9 mouse cellular contexts compared by ENCODE assay signal in the genomic region with DNA sequence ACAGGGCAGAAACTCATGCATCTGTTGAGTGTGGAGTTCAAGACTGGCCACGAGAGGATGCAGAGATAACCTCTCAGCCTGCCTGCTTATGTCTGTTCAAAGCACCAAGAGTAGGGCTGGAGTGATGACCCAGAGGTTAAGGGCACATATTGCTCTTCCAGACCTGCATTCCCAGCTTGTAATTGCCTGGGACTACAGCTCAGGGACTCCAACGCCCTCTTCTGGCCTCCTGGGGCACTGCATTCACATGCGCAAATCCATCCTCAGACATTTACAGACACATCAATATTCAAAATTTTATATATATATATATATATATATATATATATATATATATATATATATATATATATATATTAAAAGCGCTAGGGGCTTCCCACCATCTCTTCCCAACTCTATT.
A peak's percentile ranks its signal among the peaks of the same experiment; 100 is the strongest.
DNase-seq lines count a peak whose midpoint lies in the region; ATAC-seq and TF ChIP-seq lines count a peak whose summit lies in the region.
"Had no signal": no experiment of that assay in that cellular context is flagged by ENCODE, and none has a peak within 500 bp of the region (broad histone marks: within the 10 kb centered on the region; RNA-seq: fewer than 3 reads in every experiment).

No protein-coding gene starts in this region.

- intact Hi-C loops in heart, adult 2 months (cut with DNase I) = no loop called here
- intact Hi-C loops in heart, postnatal 36 days (cut with DNase I) = loop anchor here (1.0 kb wide), 1 partner anchor 115 kb away; no protein-coding TSS in a partner anchor

- H3K4me1 ChIP-seq in heart, adult 2 months (ENCODE audit: control insufficient read depth, insufficient read depth, low read length) = no peaks in the 10 kb centered on the region
- peaks cover 4% of the 10 kb centered on the region; the same call in 1 of the 2 replicates for H3K4me1 ChIP-seq in lung, adult 2 months (ENCODE audit: control insufficient read depth, insufficient read depth, low read length)
- peaks cover 93% of the 10 kb centered on the region for H3K4me1 ChIP-seq in hindbrain, embryonic 14.5 days (replicated peaks; ENCODE audit: control insufficient read depth, insufficient read depth, low read length)
- peaks cover 85% of the 10 kb centered on the region for H3K4me1 ChIP-seq in olfactory bulb, adult 2 months (ENCODE audit: control insufficient read depth, insufficient read depth, low read length)

- WGBS in heart, adult 2 months = 50% methylated on average over 4 of the region's 4 CpGs
- WGBS in lung, adult 2 months = 50% methylated on average over 4 of the region's 4 CpGs
- WGBS in hindbrain, embryonic 14.5 days = 61% methylated on average over 4 of the region's 4 CpGs
- WGBS in olfactory bulb, adult 2 months = 57% methylated on average over 4 of the region's 4 CpGs

- TF ChIP-seq POLR2A in heart, adult 2 months (IDR thresholded peaks at IDR 0.05; ENCODE audit: insufficient read depth, low read depth, low read length) = no peak
- no peak for TF ChIP-seq POLR2A in lung, adult 2 months (IDR thresholded peaks at IDR 0.05; ENCODE audit: borderline replicate concordance, extremely low read depth, low read depth, low read length)
- no peak for TF ChIP-seq POLR2A in olfactory bulb, adult 2 months (IDR thresholded peaks at IDR 0.05; ENCODE audit: insufficient read depth, low read depth, low read length)

- peaks cover 2% of the 10 kb centered on the region; the same call in 1 of the 2 replicates for H3K27me3 ChIP-seq in heart, adult 2 months (ENCODE audit: control insufficient read depth, insufficient read depth, low read length)
- H3K27me3 ChIP-seq in hindbrain, embryonic 14.5 days (ENCODE audit: control insufficient read depth, insufficient read depth, low read length) = peaks cover 11% of the 10 kb centered on the region; the same call in 1 of the 2 replicates

- peak overlapping the region; percentile 16; the same call in 1 of the 2 replicates for H3K4me2 ChIP-seq in hindbrain, embryonic 14.5 days (replicated peaks)

- H3K9me3 ChIP-seq in hindbrain, embryonic 14.5 days (ENCODE audit: control insufficient read depth, low read length) = no peaks in the 10 kb centered on the region

- no peak for DNase-seq in heart, adult 2 months
- no peak for DNase-seq in heart, postnatal 36 days
- no peak for DNase-seq in lung, adult 2 months
- no peak for DNase-seq in lung, postnatal 14 days
- DNase-seq in hindbrain, embryonic 14.5 days (ENCODE audit: low spot score) = no peak
- no peak for DNase-seq in urinary bladder, postnatal 36 days (ENCODE audit: low spot score in 2 of 2)

- TF ChIP-seq CTCF in heart, adult 2 months (IDR thresholded peaks at IDR 0.05) = peak; percentile 34
- TF ChIP-seq CTCF in lung, adult 2 months (IDR thresholded peaks at IDR 0.05; ENCODE audit: insufficient read depth, low read length) = 0 out of 2 replicates have a peak, but pooled peaks have one; percentile 20
- TF ChIP-seq CTCF in olfactory bulb, adult 2 months (IDR thresholded peaks at IDR 0.05; ENCODE audit: insufficient read depth, low read depth, low read length) = no peak

- H3K27ac ChIP-seq in heart, adult 2 months = no peak overlapping the region
- peak overlapping the region; percentile 56 for H3K27ac ChIP-seq in hindbrain, embryonic 14.5 days
- H3K27ac ChIP-seq in olfactory bulb, adult 2 months (ENCODE audit: insufficient read depth, low read depth, low read length) = peak overlapping the region; percentile 34
- H3K27ac ChIP-seq: macrophage had no signal

- TF ChIP-seq EP300 in heart, adult 2 months (IDR thresholded peaks at IDR 0.05; ENCODE audit: insufficient read depth, low read depth, low read length) = no peak

- H3K36me3 ChIP-seq in heart, adult 2 months (ENCODE audit: control insufficient read depth, insufficient read depth, low read length) = no peaks in the 10 kb centered on the region
- H3K36me3 ChIP-seq in hindbrain, embryonic 14.5 days (replicated peaks; ENCODE audit: control insufficient read depth, insufficient read depth) = no peaks in the 10 kb centered on the region

- no peak for ATAC-seq in hindbrain, embryonic 14.5 days (ENCODE audit: low FRiP score)
- ATAC-seq in megakaryocyte-erythroid progenitor cell, adult 5-6 weeks (replicated peaks; ENCODE audit: low FRiP score, low TSS enrichment, poor library complexity, severe bottlenecking) = no peak

- H3K9ac ChIP-seq in heart, adult 2 months (ENCODE audit: low read depth, low read length) = no peak overlapping the region
- H3K9ac ChIP-seq in hindbrain, embryonic 14.5 days = peak overlapping the region; percentile 3; the same call in 1 of the 2 replicates

- H3K79me2 ChIP-seq in heart, adult 2 months (replicated peaks; ENCODE audit: control insufficient read depth, insufficient read depth, low read length) = no peaks in the 10 kb centered on the region

- H3K4me3 ChIP-seq in heart, adult 2 months = no peak overlapping the region
- H3K4me3 ChIP-seq in lung, adult 2 months (replicated peaks; ENCODE audit: extremely low read depth, low read depth, low read length) = no peak overlapping the region
- H3K4me3 ChIP-seq in hindbrain, embryonic 14.5 days (replicated peaks; ENCODE audit: low read length) = no peak overlapping the region
- no peak overlapping the region for H3K4me3 ChIP-seq in olfactory bulb, adult 2 months (ENCODE audit: insufficient read depth, low read depth, low read length)
